Mouse (Mus musculus) kidney, postnatal 14 days (tissue): ENCODE data around the gene Bub1.

ENCODE experiments used
- DNase-seq: peaks from one replicate; pipeline ENCODE4 v3.0.0; 2022; ENCODE audit warnings: mixed read lengths

The Bub1 gene

GRCm38 (mm10) chr2:127774578-127774941, 57.1 kb downstream of the Bub1 start:
- DNase-seq, result no peak

- no peak for DNase-seq
Measured at GRCm38 (mm10) chr2:127773938-127774577, 57.6 kb downstream of the Bub1 start.

GRCm38 (mm10) chr2:127761587-127761986, 70.1 kb downstream of the Bub1 start:
- no peak for DNase-seq

- no peak for DNase-seq
Measured at GRCm38 (mm10) chr2:127760429-127761000, 71.2 kb downstream of the Bub1 start.

GRCm38 (mm10) chr2:127760014-127760413, 71.7 kb downstream of the Bub1 start:
- DNase-seq, result no peak

GRCm38 (mm10) chr2:127759157-127759880, 72.3 kb downstream of the Bub1 start:
- no peak for DNase-seq

GRCm38 (mm10) chr2:127757171-127757570, 74.5 kb downstream of the Bub1 start:
- no peak for DNase-seq

GRCm38 (mm10) chr2:127754113-127754512, 77.6 kb downstream of the Bub1 start:
- DNase-seq, result no peak

- DNase-seq, result no peak
Measured at GRCm38 (mm10) chr2:127751849-127752610, 79.6 kb downstream of the Bub1 start.
